Mouse (Mus musculus): ENCODE data around the gene Oas1d.

- no peak for TF ChIP-seq POLR2A (IDR thresholded peaks at IDR 0.05; ENCODE audit: insufficient read length, low read depth)
- TF ChIP-seq TCF12 (IDR thresholded peaks at IDR 0.05; ENCODE audit: insufficient read depth, poor library complexity, severe bottlenecking): no peak
- no peak for TF ChIP-seq USF1 (IDR thresholded peaks at IDR 0.05; ENCODE audit: low read depth)
- no peak for TF ChIP-seq MYOG (IDR thresholded peaks at IDR 0.05; ENCODE audit: control insufficient read depth in 1 of 3, insufficient read depth in 1 of 3, insufficient read length in 2 of 3, low read depth in 2 of 3)
- TF ChIP-seq CEBPB (IDR thresholded peaks at IDR 0.05; ENCODE audit: insufficient read depth, poor library complexity, severe bottlenecking): no peak
- TF ChIP-seq REST (IDR thresholded peaks at IDR 0.05; ENCODE audit: insufficient read depth, insufficient read length): no peak
These were observed 22.1 kb upstream of the Oas1d start for GRCm38 (mm10) chr5:120892243-120892660.
